Mouse (Mus musculus): ENCODE results near the gene Rab40c.
A peak's percentile ranks its signal among the peaks of the same experiment; 100 is the strongest.
"Not testable (repeated sequence)": the region's sequence is repeated elsewhere in the genome, so short reads cannot be mapped to it uniquely, and the experiment has no call there.

Gene Rab40c

DNA sequence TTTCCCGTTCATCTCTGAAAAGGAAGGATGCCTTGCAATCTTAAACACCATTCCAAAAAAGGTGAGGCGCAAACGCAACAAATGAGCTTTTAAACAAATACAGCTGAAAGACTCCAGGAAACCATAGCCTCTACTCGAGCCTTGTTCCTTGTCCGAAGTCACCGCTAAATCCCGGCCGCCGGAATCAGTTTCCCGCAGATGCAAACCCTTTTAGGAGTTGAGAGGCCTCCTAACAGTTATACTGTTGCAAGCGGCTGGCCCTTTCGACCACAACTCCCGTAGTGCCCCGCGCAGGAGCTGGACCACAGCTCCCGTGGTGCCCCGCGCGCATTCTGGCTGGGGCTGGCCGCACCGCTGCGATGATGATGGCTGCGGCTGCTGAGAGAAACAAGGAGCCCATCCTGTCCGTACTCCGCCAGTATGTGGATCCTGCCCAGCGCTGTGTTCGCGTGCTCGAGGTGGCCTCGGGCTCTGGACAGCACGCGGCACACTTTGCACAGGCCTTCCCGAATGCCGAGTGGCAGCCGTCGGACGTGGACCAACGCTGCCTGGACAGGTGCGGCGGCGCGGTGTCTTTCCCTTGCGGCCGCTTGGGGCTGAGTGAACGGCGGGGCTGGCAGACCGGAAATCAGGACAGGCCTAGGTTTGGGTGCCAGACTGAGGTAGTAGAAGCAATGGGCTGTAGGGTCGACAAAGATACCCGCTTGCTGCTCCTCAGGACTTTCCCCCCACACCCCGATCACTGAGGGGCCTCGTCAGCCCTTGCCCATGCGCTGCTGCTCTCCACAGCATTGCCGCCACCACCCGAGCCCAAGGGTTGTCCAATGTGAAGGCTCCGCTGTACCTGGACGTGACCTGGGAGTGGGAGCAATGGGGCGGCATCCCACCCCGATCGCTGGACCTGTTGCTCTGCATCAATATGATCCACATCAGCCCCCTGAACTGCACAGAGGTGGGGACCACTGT, 44.1 kb downstream of the Rab40c start:
- peak; percentile 91 for DNase-seq (ENCODE audit: low spot score in 2 of 2)

DNA sequence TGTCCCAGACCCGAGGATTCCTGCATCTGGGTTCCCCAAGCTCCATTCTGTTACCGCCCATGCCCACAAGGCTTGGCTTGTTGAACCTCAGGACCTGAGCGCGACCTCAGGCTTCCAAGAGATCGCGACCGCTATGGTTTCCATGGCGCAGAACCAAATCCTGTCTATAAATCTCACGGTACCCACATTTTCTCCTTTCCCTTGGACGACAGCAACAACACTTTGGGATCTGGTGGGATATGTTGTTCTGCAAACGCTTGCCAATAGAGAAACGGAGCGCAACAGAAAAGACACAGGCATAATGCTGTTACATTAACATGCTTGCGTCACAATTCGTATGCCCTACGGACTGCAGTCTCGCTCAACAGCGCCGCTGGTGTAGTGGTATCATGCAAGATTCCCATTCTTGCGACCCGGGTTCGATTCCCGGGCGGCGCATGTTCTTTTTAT, 44.8 kb downstream of the Rab40c start, which contains the start of gene Mettl26:
Gene Mettl26 (plus strand): TSS at position 354 of the 450 bp plus-strand sequence.
- DNase-seq (ENCODE audit: low spot score in 2 of 2), result peak; percentile 100

DNA sequence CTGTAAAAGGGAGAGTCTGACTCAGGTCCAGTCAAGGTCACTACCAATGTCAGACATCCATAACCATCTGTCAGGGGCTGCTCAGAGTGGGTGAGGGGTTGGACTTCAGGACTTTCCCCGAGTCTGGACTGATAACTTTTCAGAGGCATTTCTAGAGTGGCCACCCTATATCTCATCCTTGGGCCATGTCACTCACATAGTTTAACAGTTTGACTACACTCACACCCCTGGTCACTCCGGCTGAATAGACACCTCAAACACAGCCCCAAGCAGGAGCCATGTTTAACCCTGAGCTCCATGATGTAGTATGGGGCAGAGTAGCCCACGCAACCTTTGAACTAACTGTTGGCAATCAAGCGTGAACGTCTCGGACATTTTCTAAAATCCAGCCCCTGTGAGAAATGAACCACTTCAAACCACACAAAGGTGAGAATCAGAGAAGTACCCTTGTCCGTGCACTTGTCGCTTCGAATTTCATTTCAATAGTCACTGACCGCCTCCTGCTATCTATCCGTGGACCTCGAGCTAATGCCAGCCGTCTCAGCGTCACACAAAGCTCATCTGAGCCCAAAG, 45.3 kb downstream of the Rab40c start:
- DNase-seq (ENCODE audit: low spot score in 2 of 2), result no peak

DNA sequence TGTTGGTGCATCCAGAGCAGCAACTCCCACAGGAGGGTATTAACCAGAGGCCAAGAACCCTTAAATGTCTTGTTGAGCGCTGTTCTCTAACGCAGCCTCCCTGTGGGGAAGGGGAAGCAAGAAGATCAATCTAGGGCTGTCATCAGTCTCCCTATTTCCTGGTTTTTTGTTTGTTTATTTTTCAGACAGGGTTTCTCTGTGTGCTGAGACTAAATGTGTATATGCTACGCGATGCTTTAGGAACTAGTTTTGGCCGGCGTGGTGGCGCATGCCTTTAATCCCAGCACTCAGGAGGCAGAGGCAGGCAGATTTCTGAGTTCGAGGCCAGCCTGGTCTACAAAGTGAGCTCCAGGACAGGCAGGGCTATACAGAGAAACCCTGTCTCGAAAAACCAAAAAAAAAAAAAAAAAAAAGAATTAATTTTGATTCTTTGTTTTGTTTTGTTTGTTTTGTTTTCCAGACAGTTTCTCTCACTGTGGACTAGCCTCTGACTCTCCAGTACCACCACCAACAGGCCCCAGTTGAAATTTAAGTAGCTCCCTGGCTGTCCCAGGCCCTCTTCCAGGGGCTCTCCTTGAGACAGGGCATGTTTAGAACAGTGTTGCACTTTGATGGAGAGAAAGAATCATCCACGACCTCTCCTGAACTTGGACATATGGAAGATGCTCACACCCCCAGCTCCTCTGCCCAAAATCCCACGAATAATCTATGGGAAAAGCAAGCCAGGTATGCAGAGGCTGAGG, 46.0 kb downstream of the Rab40c start:
- no peak for DNase-seq (ENCODE audit: low spot score in 2 of 2)

DNA sequence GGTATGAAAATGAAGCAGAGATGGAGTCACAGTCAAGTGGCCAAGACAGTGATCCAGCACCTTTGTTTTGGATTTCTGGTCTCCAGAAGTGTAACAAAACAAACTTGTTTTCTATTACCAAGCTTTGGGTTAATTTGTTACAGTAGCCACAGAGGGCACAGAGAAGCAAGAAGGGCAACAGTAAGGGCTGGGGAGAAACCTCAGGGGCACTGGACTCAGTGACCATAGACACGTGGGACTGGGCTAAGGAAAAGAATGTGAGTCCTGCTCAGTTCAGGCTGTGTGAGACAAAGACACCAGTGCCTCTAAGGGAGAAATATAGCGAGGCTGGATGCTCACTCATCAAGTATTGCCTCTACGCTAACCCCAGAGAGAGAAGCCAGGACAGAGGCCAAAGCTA, 46.9 kb downstream of the Rab40c start:
- DNase-seq (ENCODE audit: low spot score in 2 of 2), result no peak

DNA sequence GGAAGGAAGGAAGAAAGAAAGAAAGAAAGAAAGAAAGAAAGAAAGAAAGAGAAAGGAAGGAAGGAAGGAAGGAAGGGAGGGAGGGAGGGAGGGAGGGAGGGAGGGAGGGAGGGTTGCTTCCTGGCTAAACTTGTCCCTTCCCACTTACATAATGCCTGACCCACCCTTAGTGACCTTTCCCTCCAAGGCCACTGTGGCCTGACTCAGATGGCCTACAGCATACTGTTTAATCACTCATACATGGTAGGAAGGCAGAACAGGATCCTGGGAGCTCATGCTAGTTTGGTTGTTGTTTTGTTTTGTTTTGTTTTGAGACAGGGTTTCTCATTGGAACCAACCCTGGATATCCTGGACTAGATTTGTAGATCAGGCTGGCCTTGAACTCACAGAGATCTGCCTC, 48.0 kb downstream of the Rab40c start:
- not testable (repeated sequence) for DNase-seq (ENCODE audit: low spot score in 2 of 2)

DNA sequence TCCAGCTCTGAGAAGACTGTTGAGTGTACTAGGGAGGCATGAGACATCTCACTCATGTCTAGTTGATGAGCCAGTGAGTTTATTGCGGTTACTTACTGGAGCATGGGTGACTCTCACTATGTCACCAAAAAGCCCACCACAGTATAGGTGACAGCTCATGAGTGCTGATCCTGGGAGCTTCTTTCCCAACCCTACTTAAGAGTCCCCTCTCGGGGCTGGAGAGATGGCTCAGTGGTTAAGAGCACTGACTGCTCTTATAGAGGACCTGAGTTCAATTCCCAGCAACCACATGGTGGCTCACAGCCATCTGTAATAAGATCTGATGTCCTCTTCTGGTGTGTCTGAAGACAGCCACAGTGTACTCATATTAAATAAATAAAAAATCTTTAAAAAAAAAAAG, 49.6 kb downstream of the Rab40c start:
- DNase-seq (ENCODE audit: low spot score in 2 of 2), result no peak

DNA sequence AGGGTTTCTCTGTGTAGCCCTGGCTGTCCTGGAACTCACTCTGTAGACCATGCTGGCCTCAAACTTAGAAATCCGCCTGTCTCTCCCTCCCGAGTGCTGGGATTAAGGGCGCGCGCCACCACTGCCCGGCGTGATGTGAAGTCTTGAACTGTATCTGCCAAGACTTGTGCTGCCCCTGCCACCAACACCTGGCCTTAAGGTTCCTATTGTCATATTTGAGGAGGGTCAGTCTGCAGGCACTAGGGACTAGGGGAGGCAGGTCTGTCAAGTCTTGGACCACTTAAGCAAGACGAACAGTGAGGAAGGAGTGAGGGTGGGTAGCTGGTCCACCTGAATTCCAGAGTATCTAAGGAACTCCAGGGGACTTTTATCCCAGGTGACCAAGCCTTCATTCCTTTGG, 50.0 kb downstream of the Rab40c start:
- DNase-seq (ENCODE audit: low spot score in 2 of 2), result no peak

DNA sequence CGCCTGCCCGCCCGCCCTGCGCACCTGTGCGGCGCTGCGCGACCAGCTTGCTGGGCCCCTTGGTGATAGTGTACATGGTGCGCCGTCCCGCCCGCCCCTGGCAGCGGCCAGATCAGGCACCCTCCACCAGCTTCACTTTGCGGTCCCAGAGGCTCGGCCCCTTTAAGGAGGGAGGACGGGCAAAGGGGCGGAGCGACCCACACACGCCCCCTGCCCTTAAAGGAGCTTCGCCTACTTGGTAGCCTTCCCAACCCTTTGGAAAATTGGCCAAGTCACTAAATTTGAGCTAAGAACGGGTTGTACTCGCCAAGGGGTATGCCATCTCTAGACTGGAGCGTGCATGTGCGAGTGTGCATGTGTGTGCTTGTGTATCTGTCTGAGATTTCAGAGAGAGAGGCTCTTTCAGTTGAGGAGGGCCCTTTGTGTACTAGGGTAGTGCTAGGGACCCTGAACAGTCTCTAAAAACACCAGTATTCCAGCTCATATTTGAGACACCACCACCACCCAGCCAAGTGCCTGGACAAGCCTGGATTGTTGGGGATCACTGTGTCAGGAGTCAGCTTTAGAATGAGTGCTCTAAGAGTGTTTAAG, 50.8 kb downstream of the Rab40c start, which contains the start of gene Mcrip2:
Gene Mcrip2 (minus strand): TSS at position 164 of the 591 bp plus-strand sequence.
- peak; percentile 82 for DNase-seq (ENCODE audit: low spot score in 2 of 2)

DNA sequence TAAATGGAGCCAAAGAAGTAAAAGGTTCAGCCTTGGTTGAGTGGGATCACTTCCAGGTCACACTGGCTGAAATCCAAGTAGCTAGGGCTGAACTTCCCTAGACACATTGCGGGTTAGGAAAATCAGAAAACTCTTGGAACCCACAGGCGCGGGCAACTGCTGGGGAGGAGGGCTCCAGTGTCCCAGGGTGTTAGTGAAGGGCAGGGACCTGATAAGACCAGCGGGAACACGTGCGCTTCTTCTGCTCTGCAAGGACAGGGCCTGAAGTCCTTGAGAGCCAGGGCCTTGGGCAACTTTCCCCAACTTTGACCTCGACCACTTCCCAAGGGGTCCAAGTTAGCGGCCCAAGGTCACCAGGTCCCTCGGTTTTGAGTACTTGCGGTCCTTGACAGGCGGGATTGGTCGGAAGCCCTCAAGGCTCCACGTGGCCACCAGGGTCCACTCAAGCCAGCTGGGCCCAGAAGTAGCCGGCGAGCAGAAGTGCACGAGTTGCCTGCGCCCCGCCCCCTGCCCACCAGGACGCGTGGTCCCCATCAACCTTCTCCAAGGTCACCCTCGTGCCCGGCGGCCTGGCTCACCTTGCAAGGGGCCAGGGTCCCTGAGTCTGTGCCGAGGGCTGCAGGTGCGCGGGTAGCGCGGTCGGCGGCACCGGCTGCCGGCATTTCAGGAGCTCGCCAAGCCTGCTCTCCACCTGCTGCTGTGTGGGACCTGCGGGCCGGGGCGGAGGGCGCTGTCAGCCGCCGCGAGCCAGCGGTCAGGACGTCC, 51.5 kb downstream of the Rab40c start:
- no peak for DNase-seq (ENCODE audit: low spot score in 2 of 2)

DNA sequence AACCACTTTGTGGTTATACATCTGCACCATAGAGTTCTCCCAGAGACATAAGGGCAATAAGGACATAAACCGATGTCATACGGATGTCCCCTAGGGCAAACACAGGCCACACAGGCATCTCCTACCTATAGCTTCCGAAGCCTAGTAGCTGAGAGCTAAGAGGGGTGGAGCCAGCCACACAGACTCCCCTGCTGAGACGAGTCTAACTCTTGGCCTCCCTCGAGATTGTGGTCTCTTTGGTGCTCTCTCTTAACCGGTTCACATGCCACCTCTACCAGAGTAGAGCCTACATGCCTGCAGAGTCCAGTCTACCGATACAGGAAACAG, 52.1 kb downstream of the Rab40c start:
- no peak for DNase-seq (ENCODE audit: low spot score in 2 of 2)

DNA sequence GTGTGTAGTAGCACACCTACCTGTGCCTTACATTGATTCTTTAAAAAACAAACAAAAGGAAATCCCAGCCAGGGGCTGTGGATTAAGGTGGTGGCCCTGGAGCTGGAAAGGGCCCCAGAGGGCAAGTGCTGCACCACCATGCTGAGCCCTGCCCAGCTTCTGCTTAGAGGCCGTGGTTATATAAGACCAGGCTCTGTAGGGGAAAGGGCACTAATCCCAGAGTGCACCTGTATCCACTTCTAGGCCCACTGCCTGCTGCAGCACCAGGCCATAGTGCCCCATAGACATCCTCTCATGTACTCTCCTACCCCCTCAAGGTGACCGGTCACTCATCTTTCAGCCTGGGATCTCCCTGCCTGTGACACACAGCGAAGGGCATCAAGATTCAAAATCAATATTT, 53.4 kb downstream of the Rab40c start:
- DNase-seq (ENCODE audit: low spot score in 2 of 2), result no peak

DNA sequence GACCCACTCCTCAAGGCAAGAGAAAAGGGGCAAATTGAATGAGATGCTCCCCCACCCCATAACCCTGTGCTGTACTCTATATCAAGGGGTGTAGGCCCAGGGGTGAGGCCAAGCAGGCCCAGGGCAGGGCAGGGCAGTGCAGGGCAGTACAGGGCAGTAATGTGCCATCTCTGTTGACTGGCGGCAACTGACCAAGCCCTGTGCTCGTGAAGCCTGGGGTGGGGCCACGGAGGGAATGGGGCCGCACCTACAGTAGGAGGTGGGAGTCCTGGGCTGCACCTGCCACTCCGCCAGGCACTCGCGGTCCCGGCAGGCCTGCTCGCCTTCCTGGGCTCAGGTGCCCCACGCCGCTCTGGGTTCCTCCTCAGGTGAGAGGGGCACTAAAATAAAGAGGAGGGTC, 54.2 kb downstream of the Rab40c start:
- DNase-seq (ENCODE audit: low spot score in 2 of 2), result no peak

DNA sequence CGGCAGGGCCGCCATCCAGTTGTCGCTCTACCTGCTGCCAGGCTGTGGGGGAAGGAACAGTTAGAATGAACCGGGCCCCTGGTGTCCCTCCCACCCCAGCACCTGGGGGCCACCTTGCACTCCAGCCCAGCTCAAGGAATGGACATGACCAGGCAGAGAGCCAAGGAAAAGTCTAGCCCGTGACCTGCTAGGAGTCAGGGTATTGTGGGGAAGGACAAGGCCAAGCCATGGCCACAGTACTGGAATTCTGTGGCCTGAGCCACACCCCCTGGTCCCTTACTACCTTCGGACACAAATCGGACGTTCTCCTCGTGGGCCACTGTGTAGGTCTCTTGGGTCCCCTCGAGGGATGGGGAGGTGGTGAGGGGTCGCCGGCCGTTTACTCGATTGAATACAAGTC, 55.2 kb downstream of the Rab40c start:
- no peak for DNase-seq (ENCODE audit: low spot score in 2 of 2)

DNA sequence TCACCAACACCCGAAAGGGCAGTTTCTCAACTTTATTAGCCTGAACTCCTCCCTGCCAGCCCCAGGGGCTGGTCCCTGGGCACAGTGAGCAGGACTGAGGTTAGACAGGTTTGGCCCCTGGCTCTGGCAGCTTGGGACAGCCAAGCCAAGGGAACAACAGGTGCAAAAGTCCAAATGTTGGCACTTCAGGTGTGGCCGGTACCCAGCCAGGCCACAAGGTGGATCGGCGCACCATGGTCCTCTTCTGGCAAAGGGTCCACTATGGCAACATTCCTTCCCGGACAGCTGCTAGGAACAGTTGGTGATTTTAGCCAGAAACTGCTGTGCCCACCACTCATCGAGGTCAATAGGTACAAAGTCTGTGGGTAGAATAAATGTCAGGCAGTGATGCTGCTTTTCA, 55.8 kb downstream of the Rab40c start:
- no peak for DNase-seq (ENCODE audit: low spot score in 2 of 2)

DNA sequence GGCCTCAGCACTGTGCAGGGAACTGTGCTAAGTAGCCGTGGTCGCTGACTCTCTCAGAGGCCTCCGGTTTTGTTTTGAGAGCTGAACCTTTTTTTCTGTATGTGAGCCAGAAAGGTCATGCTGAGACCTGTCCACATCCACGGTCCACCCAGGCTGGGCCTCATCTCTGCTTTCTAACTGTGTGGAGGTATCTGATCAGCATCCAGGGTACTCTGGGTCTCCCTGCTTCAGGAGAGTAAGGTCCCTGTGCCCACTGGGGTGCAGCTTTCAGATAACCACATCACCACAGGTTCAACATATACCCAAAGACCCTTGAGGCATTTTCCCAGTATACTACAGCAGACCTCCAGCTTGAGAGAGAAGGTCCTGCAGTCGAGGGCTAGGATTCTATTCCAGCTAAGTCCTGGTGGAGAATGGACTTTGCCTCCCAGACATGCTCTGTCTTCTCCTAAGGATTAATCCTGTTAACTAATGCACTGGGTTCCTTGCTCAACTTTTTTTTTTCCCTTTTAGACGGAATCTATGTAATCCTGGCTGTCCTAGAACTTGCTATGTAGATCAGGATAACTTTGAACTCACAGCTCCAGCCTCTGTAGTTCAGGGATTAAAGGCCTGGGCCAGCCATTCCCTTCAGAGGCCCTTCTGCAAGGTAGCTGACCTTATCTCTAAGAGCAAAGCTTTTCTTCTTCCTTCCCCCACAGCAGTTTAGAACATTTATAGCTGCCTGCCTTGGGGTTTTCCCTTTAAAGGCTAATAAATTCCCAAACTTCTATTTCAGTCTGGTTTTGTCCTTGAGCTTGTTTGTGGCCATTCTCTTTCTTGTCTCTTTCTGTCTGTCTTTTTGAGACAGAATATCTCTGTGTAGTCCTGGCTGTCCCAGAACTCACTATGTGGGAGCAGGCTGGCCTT, 57.6 kb downstream of the Rab40c start:
- DNase-seq (ENCODE audit: low spot score in 2 of 2), result no peak

DNA sequence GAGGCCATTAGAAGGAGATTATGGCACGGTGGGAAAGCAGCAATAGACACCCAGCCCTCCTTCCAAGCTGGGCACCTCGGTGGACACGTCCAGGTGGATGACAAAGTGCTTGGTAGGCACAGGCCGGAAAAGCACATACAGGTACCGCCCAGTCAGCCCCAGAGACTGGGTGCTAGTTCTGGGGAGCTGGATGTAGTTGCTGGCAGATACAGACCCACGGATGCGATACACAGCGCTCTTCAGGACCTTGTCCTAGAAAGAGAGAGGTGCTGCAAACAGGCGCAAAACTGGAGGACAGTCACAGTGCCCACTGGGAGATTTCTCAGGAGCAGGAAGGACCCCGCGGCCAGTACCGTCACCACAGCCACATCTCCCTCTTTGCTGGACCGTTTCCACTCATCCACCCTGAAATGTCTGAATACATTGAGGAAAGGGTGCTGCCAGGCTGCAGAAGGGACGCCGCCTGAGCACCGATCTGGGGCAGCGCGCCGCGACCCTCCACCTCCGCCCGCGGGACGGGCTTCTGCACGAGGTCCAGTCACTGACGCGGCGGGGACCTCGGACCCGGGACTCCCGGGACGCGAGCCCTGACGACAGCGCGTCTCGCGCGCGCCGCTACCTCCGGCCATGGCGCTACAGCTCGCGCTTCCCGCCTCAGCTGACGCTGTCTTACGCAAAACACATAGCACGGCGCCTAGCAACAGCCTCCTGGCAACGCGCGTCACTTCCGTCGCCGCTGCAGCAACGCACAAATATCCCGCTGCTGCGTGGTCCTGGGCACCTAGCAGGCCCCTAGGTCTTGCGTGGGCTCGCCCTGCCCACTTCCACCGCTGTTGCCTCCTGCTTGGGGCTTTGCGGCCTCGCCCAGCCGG, 58.5 kb downstream of the Rab40c start, which contains the start of gene Wdr90:
Gene Wdr90 (minus strand): TSS at position 670 of the 872 bp plus-strand sequence.
- DNase-seq (ENCODE audit: low spot score in 2 of 2), result peak; percentile 93 to 96

DNA sequence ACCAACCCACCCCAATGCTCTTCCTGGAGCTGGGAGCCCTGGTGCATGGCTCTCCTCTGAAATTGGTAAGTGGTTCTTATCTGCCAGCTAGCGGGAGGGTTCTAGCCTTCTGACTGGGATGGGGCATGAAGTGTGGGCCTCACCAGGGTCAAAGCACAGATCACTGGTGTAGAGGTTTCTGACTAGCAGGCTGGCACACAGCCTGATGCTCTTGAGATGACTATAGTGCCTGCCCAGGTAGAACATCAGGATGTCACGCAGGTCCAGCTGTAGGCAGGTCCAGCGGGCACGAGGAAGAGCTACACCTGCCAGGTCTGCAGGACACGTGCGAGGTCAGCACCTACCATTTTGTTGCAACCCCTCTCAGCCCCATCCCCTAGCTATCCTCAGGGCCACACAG, 59.3 kb downstream of the Rab40c start:
- DNase-seq (ENCODE audit: low spot score in 2 of 2), result no peak

DNA sequence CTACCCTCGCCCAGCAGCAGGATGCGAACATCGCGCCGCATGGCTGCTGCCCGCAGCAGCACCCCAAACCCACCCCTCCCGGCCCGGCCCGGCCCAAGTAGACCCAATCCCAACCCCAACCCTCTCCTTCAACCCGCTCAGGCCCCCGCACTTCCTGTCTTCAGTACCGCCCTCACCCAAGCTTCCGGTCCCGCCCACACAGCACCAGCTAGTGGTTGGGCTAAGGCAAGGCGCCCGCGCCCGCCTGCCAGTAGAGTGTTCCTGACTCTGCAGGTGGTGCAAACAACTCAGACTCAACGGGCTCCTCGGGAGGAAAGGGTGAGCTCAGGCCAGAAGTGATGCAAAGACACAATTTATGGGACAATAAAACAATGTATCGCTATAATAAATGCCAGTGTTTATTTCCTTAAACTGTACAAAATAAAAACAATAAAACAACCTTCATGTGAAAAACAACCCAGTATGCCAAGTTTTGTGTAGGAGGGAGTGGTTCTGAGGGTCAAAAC, 75.1 kb downstream of the Rab40c start, which contains the start of gene Rhot2:
Gene Rhot2 (minus strand): TSS at position 456 of the 506 bp plus-strand sequence.
- peak; percentile 94 to 95 for DNase-seq (ENCODE audit: low spot score in 2 of 2)
